Mouse (Mus musculus) ES-E14 (cell line): ENCODE measurements around the gene Zfp609. TPM values are rescaled to one million over a fixed set of nuclear protein-coding genes. Genes with fewer than 3 reads are reported as not detected.

Source experiments
- DNase-seq: peaks from one replicate; pipeline ENCODE4 v3.0.0-alpha.2; 2013; ENCODE audit warnings: low read depth, low spot score
- H3K27ac ChIP-seq: 2 replicates; pipeline ENCODE4 v1.5.1; 2012; ENCODE audit warnings: low read depth, mild to moderate bottlenecking, low read length, moderate library complexity, mixed read lengths; ENCODE audit not compliant: poor library complexity, insufficient read depth, severe bottlenecking
- H3K36me3 ChIP-seq: 2 replicates; pipeline ENCODE4 v1.6.1; 2012; ENCODE audit warnings: mild to moderate bottlenecking, low read length, moderate library complexity, mixed read lengths; ENCODE audit not compliant: control insufficient read depth, poor library complexity, insufficient read depth, severe bottlenecking
- H3K4me1 ChIP-seq, 2 experiments: fragments of 150-350 bp in 1 of 2; sonication (generic) in 1 of 2; 2 replicates each; pipeline ENCODE4 v1.6.1; 2012; ENCODE audit warnings: low read length in 2 of 2, mild to moderate bottlenecking in 1 of 2, mixed read lengths in 1 of 2; ENCODE audit not compliant: control insufficient read depth in 2 of 2, insufficient read depth in 2 of 2, poor library complexity in 1 of 2
- H3K4me3 ChIP-seq, 2 experiments: fragments of 150-350 bp in 1 of 2; sonication (generic) in 1 of 2; 2 replicates each; pipeline ENCODE4 v1.5.1; 2012; ENCODE audit warnings: low read length in 2 of 2, low read depth in 1 of 2, mild to moderate bottlenecking in 1 of 2, mixed read lengths in 1 of 2; ENCODE audit not compliant: insufficient read depth in 1 of 2, poor library complexity in 1 of 2, severe bottlenecking in 1 of 2
- H3K9ac ChIP-seq: 2 replicates; pipeline ENCODE4 v1.6.1; 2012; ENCODE audit warnings: low read depth, mild to moderate bottlenecking, low read length, mixed read lengths; ENCODE audit not compliant: poor library complexity, insufficient read depth, severe bottlenecking
- H3K9me3 ChIP-seq: fragments of 150-350 bp; sonication (generic); 2 replicates; pipeline ENCODE4 v1.6.1; 2012; ENCODE audit warnings: low read depth, mild to moderate bottlenecking, low read length; ENCODE audit not compliant: control insufficient read depth, insufficient read depth
- CHD2 ChIP-seq: IDR thresholded peaks from 2 replicates; pipeline ENCODE4 v1.6.1; 2014; ENCODE audit warnings: mild to moderate bottlenecking, low read depth, low read length, inconsistent platforms
- HCFC1 ChIP-seq: IDR thresholded peaks from 2 replicates; pipeline ENCODE4 v1.6.1; 2012; ENCODE audit warnings: low read length, inconsistent platforms, borderline replicate concordance; ENCODE audit not compliant: insufficient read depth
- MAFK ChIP-seq: IDR thresholded peaks from 2 replicates; pipeline ENCODE4 v1.6.1; 2014; ENCODE audit warnings: mild to moderate bottlenecking, low read depth, low read length, inconsistent platforms; ENCODE audit not compliant: insufficient read depth
- ZC3H11A ChIP-seq: IDR thresholded peaks from 2 replicates; pipeline ENCODE4 v1.6.1; 2012; ENCODE audit warnings: low read depth, mild to moderate bottlenecking, inconsistent platforms, low read length, borderline replicate concordance
- ZNF384 ChIP-seq: IDR thresholded peaks from 2 replicates; pipeline ENCODE4 v1.6.1; 2012; ENCODE audit warnings: low read depth, low read length, inconsistent platforms
- in situ Hi-C, 2 experiments: fragments of 600-800 bp; cut with MboI; formaldehyde crosslinking; loops; one replicate each; pipeline ENCODE4 v1.15.1; 2025; ENCODE audit warnings: low sequenced_read_pairs in 2 of 2, inconsistent platforms in 1 of 2; ENCODE audit not compliant: unreplicated experiment in 2 of 2
- total RNA-seq: library from RNA; depleted of rRNA; stranded (reverse); fragments of 300-350 nt; gene quantifications from 2 replicates; pipeline ENCODE4 v1.2.3, GENCODE M21; 2012

Gene Zfp609
- total RNA-seq, 1 experiment = 9.9 TPM

GRCm38 (mm10) chr9:65833640-65834039, 6.3 kb upstream of the Zfp609 start:
- Histone ChIP-seq H3K4me3 (no peak overlapping the region), H3K4me1 (peaks cover 2 to 6% of the 10 kb centered on the region in 2 experiments; a peak in 3 of 4 replicates), H3K36me3 (no peaks in the 10 kb centered on the region; the same call in 1 of the 2 replicates), H3K27ac (no peak overlapping the region), H3K9me3 (no peaks in the 10 kb centered on the region), H3K9ac (no peak overlapping the region)
- TF ChIP-seq ZNF384 = no peak
- in situ Hi-C loops = no loop called here
- no peak for DNase-seq

- H3K9me3 ChIP-seq = no peaks in the 10 kb centered on the region
- H3K4me3 ChIP-seq = no peak overlapping the region
- no peak for DNase-seq
- no peaks in the 10 kb centered on the region; the same call in 1 of the 2 replicates for H3K36me3 ChIP-seq
- H3K4me1 ChIP-seq = peaks cover 5 to 7% of the 10 kb centered on the region in 2 experiments; a peak in 3 of 4 replicates
- in situ Hi-C loops = no loop called here
- H3K9ac ChIP-seq = no peak overlapping the region
- no peak overlapping the region for H3K27ac ChIP-seq
- TF ChIP-seq HCFC1 = no peak
- TF ChIP-seq MAFK = no peak
- TF ChIP-seq CHD2 = no peak
- TF ChIP-seq ZC3H11A = no peak
- TF ChIP-seq ZNF384 = no peak
These were observed 5.9 kb upstream of the Zfp609 start for GRCm38 (mm10) chr9:65833230-65833629.

GRCm38 (mm10) chr9:65832041-65832440, 4.7 kb upstream of the Zfp609 start:
- Histone ChIP-seq H3K9ac (no peak overlapping the region), H3K9me3 (no peaks in the 10 kb centered on the region), H3K4me3 (no peak overlapping the region), H3K36me3 (no peaks in the 10 kb centered on the region), H3K27ac (no peak overlapping the region), H3K4me1 (peaks cover 5 to 7% of the 10 kb centered on the region in 2 experiments; a peak in 3 of 4 replicates)
- TF ChIP-seq ZC3H11A (no peak), CHD2 (no peak), HCFC1 (no peak), ZNF384 (no peak), MAFK (no peak)
- DNase-seq = no peak
- in situ Hi-C loops = no loop called here

GRCm38 (mm10) chr9:65831164-65831563, 3.8 kb upstream of the Zfp609 start:
- no peak overlapping the region for H3K27ac ChIP-seq
- no peaks in the 10 kb centered on the region for H3K9me3 ChIP-seq
- H3K36me3 ChIP-seq = no peaks in the 10 kb centered on the region
- H3K9ac ChIP-seq = no peak overlapping the region
- no peak overlapping the region for H3K4me3 ChIP-seq
- no peak for DNase-seq
- no peak for TF ChIP-seq ZC3H11A
- in situ Hi-C loops = no loop called here
- peaks cover 5 to 7% of the 10 kb centered on the region in 2 experiments; a peak in 3 of 4 replicates for H3K4me1 ChIP-seq

- no peak for DNase-seq
- in situ Hi-C loops = no loop called here
- TF ChIP-seq ZNF384 = no peak
- no peak for TF ChIP-seq ZC3H11A
- no peak for TF ChIP-seq HCFC1
- no peak for TF ChIP-seq CHD2
- TF ChIP-seq MAFK = no peak
- no peaks in the 10 kb centered on the region for H3K9me3 ChIP-seq
- H3K27ac ChIP-seq = no peak overlapping the region
- no peak overlapping the region for H3K4me3 ChIP-seq
- H3K4me1 ChIP-seq = peaks cover 7 to 9% of the 10 kb centered on the region in 2 experiments
- no peak overlapping the region for H3K9ac ChIP-seq
- H3K36me3 ChIP-seq = no peaks in the 10 kb centered on the region
These were observed 2.9 kb upstream of the Zfp609 start for GRCm38 (mm10) chr9:65830255-65830654.
